Mouse (Mus musculus): Measurements from ENCODE around the gene Denr. TPM values are rescaled to one million over a fixed set of nuclear protein-coding genes. Genes with fewer than 3 reads are reported as not detected.

The Denr gene
- polyA plus RNA-seq, 1 experiment from 2014 or later: 112 TPM

GRCm38 (mm10) chr5:123932927-123933326, 26.0 kb downstream of the Denr start:
- H3K4me2 ChIP-seq (ENCODE audit: low read length): no peak overlapping the region
- no peak overlapping the region for H3K4me3 ChIP-seq (ENCODE audit: low read length)
- H3K4me1 ChIP-seq (ENCODE audit: control insufficient read depth, insufficient read depth, low read depth, low read length): no peaks in the 10 kb centered on the region
- H3K9me3 ChIP-seq (ENCODE audit: control insufficient read depth, low read length): no peaks in the 10 kb centered on the region
- H3K36me3 ChIP-seq (ENCODE audit: control insufficient read depth, insufficient read depth, low read length): peaks cover 3% of the 10 kb centered on the region; the same call in 1 of the 2 replicates
- H3K27ac ChIP-seq (ENCODE audit: low read depth, low read length): no peak overlapping the region
- no peak for ATAC-seq
- H3K9ac ChIP-seq (ENCODE audit: low read depth, low read length): no peak overlapping the region
- no peaks in the 10 kb centered on the region for H3K27me3 ChIP-seq (replicated peaks; ENCODE audit: control insufficient read depth, insufficient read depth, low read length)

GRCm38 (mm10) chr5:123933556-123933955, 26.6 kb downstream of the Denr start:
- Histone ChIP-seq H3K27ac (ENCODE audit: low read depth, low read length) (no peak overlapping the region), H3K9me3 (ENCODE audit: control insufficient read depth, low read length) (no peaks in the 10 kb centered on the region), H3K36me3 (ENCODE audit: control insufficient read depth, insufficient read depth, low read length) (no peaks in the 10 kb centered on the region), H3K4me2 (ENCODE audit: low read length) (no peak overlapping the region), H3K9ac (ENCODE audit: low read depth, low read length) (no peak overlapping the region), H3K27me3 (replicated peaks; ENCODE audit: control insufficient read depth, insufficient read depth, low read length) (no peaks in the 10 kb centered on the region), H3K4me3 (ENCODE audit: low read length) (no peak overlapping the region), H3K4me1 (ENCODE audit: control insufficient read depth, insufficient read depth, low read depth, low read length) (no peaks in the 10 kb centered on the region)
- ATAC-seq: no peak
- WGBS: 92% methylated on average over 12 of the region's 12 CpGs

GRCm38 (mm10) chr5:123933957-123934591, 27.1 kb downstream of the Denr start:
- no peaks in the 10 kb centered on the region for H3K9me3 ChIP-seq (ENCODE audit: control insufficient read depth, low read length)
- H3K4me3 ChIP-seq (ENCODE audit: low read length): no peak overlapping the region
- H3K27me3 ChIP-seq (replicated peaks; ENCODE audit: control insufficient read depth, insufficient read depth, low read length): no peaks in the 10 kb centered on the region
- no peak for ATAC-seq
- H3K4me2 ChIP-seq (ENCODE audit: low read length): no peak overlapping the region
- H3K4me1 ChIP-seq (ENCODE audit: control insufficient read depth, insufficient read depth, low read depth, low read length): no peaks in the 10 kb centered on the region
- 42% methylated on average over 18 of the region's 18 CpGs for WGBS
- H3K9ac ChIP-seq (ENCODE audit: low read depth, low read length): no peak overlapping the region
- no peaks in the 10 kb centered on the region for H3K36me3 ChIP-seq (ENCODE audit: control insufficient read depth, insufficient read depth, low read length)
- no peak overlapping the region for H3K27ac ChIP-seq (ENCODE audit: low read depth, low read length)

- ATAC-seq: no peak
Observed at GRCm38 (mm10) chr5:123935931-123936330, 29.0 kb downstream of the Denr start.

GRCm38 (mm10) chr5:123938479-123938878, 31.5 kb downstream of the Denr start:
- H3K36me3 ChIP-seq (ENCODE audit: control insufficient read depth, insufficient read depth, low read length): no peaks in the 10 kb centered on the region
- no peaks in the 10 kb centered on the region for H3K27me3 ChIP-seq (replicated peaks; ENCODE audit: control insufficient read depth, insufficient read depth, low read length)
- H3K4me3 ChIP-seq (ENCODE audit: low read length): no peak overlapping the region
- no peak overlapping the region for H3K9ac ChIP-seq (ENCODE audit: low read depth, low read length)
- ATAC-seq: no peak
- no peaks in the 10 kb centered on the region for H3K4me1 ChIP-seq (ENCODE audit: control insufficient read depth, insufficient read depth, low read depth, low read length)
- H3K27ac ChIP-seq (ENCODE audit: low read depth, low read length): no peak overlapping the region
- H3K4me2 ChIP-seq (ENCODE audit: low read length): no peak overlapping the region
- WGBS: 91% methylated on average over 5 of the region's 5 CpGs
- H3K9me3 ChIP-seq (ENCODE audit: control insufficient read depth, low read length): no peaks in the 10 kb centered on the region

More at GRCm38 (mm10) chr5:123935931-123936330, 29.0 kb downstream of the Denr start:
- H3K4me3 ChIP-seq (ENCODE audit: low read length): no peak overlapping the region
- no peak overlapping the region for H3K4me2 ChIP-seq (ENCODE audit: low read length)
- H3K27ac ChIP-seq (ENCODE audit: low read depth, low read length): no peak overlapping the region
- no peaks in the 10 kb centered on the region for H3K9me3 ChIP-seq (ENCODE audit: control insufficient read depth, low read length)
- H3K4me1 ChIP-seq (ENCODE audit: control insufficient read depth, insufficient read depth, low read depth, low read length): no peaks in the 10 kb centered on the region
- H3K9ac ChIP-seq (ENCODE audit: low read depth, low read length): no peak overlapping the region
- WGBS: 93% methylated on average over 5 of the region's 5 CpGs
- H3K27me3 ChIP-seq (replicated peaks; ENCODE audit: control insufficient read depth, insufficient read depth, low read length): no peaks in the 10 kb centered on the region
- H3K36me3 ChIP-seq (ENCODE audit: control insufficient read depth, insufficient read depth, low read length): no peaks in the 10 kb centered on the region

GRCm38 (mm10) chr5:123946546-123946945, 39.6 kb downstream of the Denr start:
- Histone ChIP-seq H3K27ac (ENCODE audit: low read depth, low read length) (no peak overlapping the region), H3K4me2 (ENCODE audit: low read length) (no peak overlapping the region), H3K36me3 (ENCODE audit: control insufficient read depth, insufficient read depth, low read length) (no peaks in the 10 kb centered on the region), H3K9me3 (ENCODE audit: control insufficient read depth, low read length) (no peaks in the 10 kb centered on the region), H3K4me3 (ENCODE audit: low read length) (no peak overlapping the region), H3K9ac (ENCODE audit: low read depth, low read length) (no peak overlapping the region), H3K27me3 (replicated peaks; ENCODE audit: control insufficient read depth, insufficient read depth, low read length) (no peaks in the 10 kb centered on the region), H3K4me1 (ENCODE audit: control insufficient read depth, insufficient read depth, low read depth, low read length) (no peaks in the 10 kb centered on the region)
- 75% methylated on average over 4 of the region's 4 CpGs for WGBS
- ATAC-seq: no peak

GRCm38 (mm10) chr5:123947041-123947761, 40.2 kb downstream of the Denr start:
- H3K27ac ChIP-seq (ENCODE audit: low read depth, low read length): no peak overlapping the region
- H3K9me3 ChIP-seq (ENCODE audit: control insufficient read depth, low read length): no peaks in the 10 kb centered on the region
- no peak overlapping the region for H3K4me2 ChIP-seq (ENCODE audit: low read length)
- H3K4me1 ChIP-seq (ENCODE audit: control insufficient read depth, insufficient read depth, low read depth, low read length): no peaks in the 10 kb centered on the region
- H3K9ac ChIP-seq (ENCODE audit: low read depth, low read length): no peak overlapping the region
- 49% methylated on average over 7 of the region's 7 CpGs for WGBS
- H3K27me3 ChIP-seq (replicated peaks; ENCODE audit: control insufficient read depth, insufficient read depth, low read length): no peaks in the 10 kb centered on the region
- ATAC-seq: no peak
- H3K36me3 ChIP-seq (ENCODE audit: control insufficient read depth, insufficient read depth, low read length): no peaks in the 10 kb centered on the region
- no peak overlapping the region for H3K4me3 ChIP-seq (ENCODE audit: low read length)

- H3K4me2 ChIP-seq (ENCODE audit: low read length): no peak overlapping the region
- H3K4me1 ChIP-seq (ENCODE audit: control insufficient read depth, insufficient read depth, low read depth, low read length): no peaks in the 10 kb centered on the region
- no peak overlapping the region for H3K9ac ChIP-seq (ENCODE audit: low read depth, low read length)
- no peak overlapping the region for H3K27ac ChIP-seq (ENCODE audit: low read depth, low read length)
- 57% methylated on average over 5 of the region's 5 CpGs for WGBS
- H3K27me3 ChIP-seq (replicated peaks; ENCODE audit: control insufficient read depth, insufficient read depth, low read length): no peaks in the 10 kb centered on the region
- no peaks in the 10 kb centered on the region for H3K36me3 ChIP-seq (ENCODE audit: control insufficient read depth, insufficient read depth, low read length)
- H3K4me3 ChIP-seq (ENCODE audit: low read length): no peak overlapping the region
- no peak for ATAC-seq
- H3K9me3 ChIP-seq (ENCODE audit: control insufficient read depth, low read length): no peaks in the 10 kb centered on the region
Observed at GRCm38 (mm10) chr5:123952365-123953045, 45.5 kb downstream of the Denr start.

GRCm38 (mm10) chr5:123957213-123957612, 50.2 kb downstream of the Denr start:
- Histone ChIP-seq H3K4me2 (ENCODE audit: low read length) (no peak overlapping the region), H3K9ac (ENCODE audit: low read depth, low read length) (no peak overlapping the region), H3K9me3 (ENCODE audit: control insufficient read depth, low read length) (no peaks in the 10 kb centered on the region), H3K27ac (ENCODE audit: low read depth, low read length) (no peak overlapping the region), H3K27me3 (replicated peaks; ENCODE audit: control insufficient read depth, insufficient read depth, low read length) (no peaks in the 10 kb centered on the region), H3K4me1 (ENCODE audit: control insufficient read depth, insufficient read depth, low read depth, low read length) (no peaks in the 10 kb centered on the region), H3K36me3 (ENCODE audit: control insufficient read depth, insufficient read depth, low read length) (no peaks in the 10 kb centered on the region), H3K4me3 (ENCODE audit: low read length) (no peak overlapping the region)
- WGBS: 83% methylated on average over 8 of the region's 8 CpGs
- ATAC-seq: no peak
